Mouse (Mus musculus) adrenal gland, postnatal 14 days (tissue): ENCODE measurements around the gene Scn7a. TPM values are rescaled to one million over a fixed set of nuclear protein-coding genes. Genes with fewer than 3 reads are reported as not detected.

ENCODE experiments used
- total RNA-seq: library from RNA; stranded (reverse); gene quantifications from 2 replicates; pipeline ENCODE4 v1.2.3, GENCODE M21; 2021

The Scn7a gene
- total RNA-seq, 1 experiment from 2014 or later, result 7.6 TPM

Other genes starting within 250 kb of the Scn7a start
- gene Scn9a, start 150.0 kb downstream of the Scn7a start, total RNA-seq, result 1.1 and 2.1 TPM in 2 replicates